Mouse (Mus musculus): Measurements from ENCODE around the gene Madcam1. TPM values are rescaled to one million over a fixed set of nuclear protein-coding genes. Genes with fewer than 3 reads are reported as not detected.

Madcam1 gene
- polyA plus RNA-seq, 1 experiment from 2014 or later, result 1.4 TPM

GRCm38 (mm10) chr10:79704065-79704969 is 40.0 kb downstream of the Madcam1 start, which contains the start of gene Bsg:
Bsg (plus strand) TSS chr10:79704491.
- peak within 1 kb of the TSS; percentile 88 for H3K27ac ChIP-seq
- peak within 1 kb of the TSS; percentile 91 for H3K9ac ChIP-seq
- no peaks in the 10 kb centered on the region for H3K27me3 ChIP-seq
- H3K9me3 ChIP-seq (replicated peaks), result no peaks in the 10 kb centered on the region
- H3K4me1 ChIP-seq (replicated peaks), result peaks cover 62% of the 10 kb centered on the region
- peak within 1 kb of the TSS; percentile 66 for H3K4me2 ChIP-seq
- peak; percentile 96 for ATAC-seq (replicated peaks; ENCODE audit: insufficient number of reproducible peaks, insufficient read depth, low FRiP score, low read depth)
- H3K4me3 ChIP-seq, result peak within 1 kb of the TSS; percentile 86
- 0 out of 2 replicates have a peak, but pooled peaks cover 7% of the 10 kb centered on the region for H3K36me3 ChIP-seq
- WGBS, result under 1% methylated on average over 60 of the region's 65 CpGs

- H3K4me1 ChIP-seq (replicated peaks), result peaks cover 68% of the 10 kb centered on the region
- H3K9me3 ChIP-seq (replicated peaks), result no peaks in the 10 kb centered on the region
- WGBS, result under 1% methylated on average over 10 of the region's 10 CpGs
Measured at GRCm38 (mm10) chr10:79704970-79705360, 40.6 kb downstream of the Madcam1 start.

GRCm38 (mm10) chr10:79705951-79706350 is 41.6 kb downstream of the Madcam1 start:
- ATAC-seq (replicated peaks; ENCODE audit: insufficient number of reproducible peaks, insufficient read depth, low FRiP score, low read depth), result no peak
- 51% methylated on average over 5 of the region's 5 CpGs for WGBS
- Histone ChIP-seq H3K4me1 (replicated peaks) (peaks cover 65% of the 10 kb centered on the region), H3K4me2 (peak overlapping the region; percentile 66), H3K27me3 (no peaks in the 10 kb centered on the region), H3K9me3 (replicated peaks) (no peaks in the 10 kb centered on the region), H3K27ac (peak overlapping the region; percentile 52), H3K4me3 (peak overlapping the region; percentile 86), H3K9ac (peak overlapping the region; percentile 91), H3K36me3 (peaks cover 22% of the 10 kb centered on the region)

More at GRCm38 (mm10) chr10:79704970-79705360, 40.6 kb downstream of the Madcam1 start:
- Histone ChIP-seq H3K9ac (peak overlapping the region; percentile 91), H3K4me3 (peak overlapping the region; percentile 86), H3K27me3 (no peaks in the 10 kb centered on the region), H3K27ac (peak overlapping the region; percentile 88), H3K4me2 (peak overlapping the region; percentile 66), H3K36me3 (peaks cover 12% of the 10 kb centered on the region)
- no peak for ATAC-seq (replicated peaks; ENCODE audit: insufficient number of reproducible peaks, insufficient read depth, low FRiP score, low read depth)

GRCm38 (mm10) chr10:79706406-79707094 is 42.2 kb downstream of the Madcam1 start:
- H3K4me2 ChIP-seq, result peak overlapping the region; percentile 66
- 61% methylated on average over 5 of the region's 5 CpGs for WGBS
- peak overlapping the region; percentile 52 for H3K27ac ChIP-seq
- H3K4me3 ChIP-seq, result peak overlapping the region; percentile 86
- H3K9me3 ChIP-seq (replicated peaks), result no peaks in the 10 kb centered on the region
- peaks cover 28% of the 10 kb centered on the region for H3K36me3 ChIP-seq
- no peak for ATAC-seq (replicated peaks; ENCODE audit: insufficient number of reproducible peaks, insufficient read depth, low FRiP score, low read depth)
- no peaks in the 10 kb centered on the region for H3K27me3 ChIP-seq
- H3K9ac ChIP-seq, result peak overlapping the region; percentile 91
- H3K4me1 ChIP-seq (replicated peaks), result peaks cover 59% of the 10 kb centered on the region

GRCm38 (mm10) chr10:79707162-79707561 is 42.8 kb downstream of the Madcam1 start:
- no peaks in the 10 kb centered on the region for H3K27me3 ChIP-seq
- ATAC-seq (replicated peaks; ENCODE audit: insufficient number of reproducible peaks, insufficient read depth, low FRiP score, low read depth), result no peak
- H3K27ac ChIP-seq, result peak overlapping the region; percentile 52
- H3K36me3 ChIP-seq, result peaks cover 32% of the 10 kb centered on the region
- 0 out of 2 replicates have a peak overlapping the region, but pooled peaks have one; percentile 1 for H3K9ac ChIP-seq
- H3K4me3 ChIP-seq, result no peak overlapping the region
- peaks cover 54% of the 10 kb centered on the region for H3K4me1 ChIP-seq (replicated peaks)
- 68% methylated on average over 1 of the region's 1 CpGs for WGBS
- peak overlapping the region; percentile 66 for H3K4me2 ChIP-seq
- H3K9me3 ChIP-seq (replicated peaks), result no peaks in the 10 kb centered on the region

- Histone ChIP-seq H3K27ac (no peak overlapping the region), H3K4me2 (0 out of 2 replicates have a peak overlapping the region, but pooled peaks have one; percentile 66), H3K4me1 (replicated peaks) (peaks cover 57% of the 10 kb centered on the region), H3K4me3 (no peak overlapping the region), H3K27me3 (no peaks in the 10 kb centered on the region), H3K9me3 (replicated peaks) (no peaks in the 10 kb centered on the region), H3K36me3 (peaks cover 32% of the 10 kb centered on the region), H3K9ac (no peak overlapping the region)
- ATAC-seq (replicated peaks; ENCODE audit: insufficient number of reproducible peaks, insufficient read depth, low FRiP score, low read depth), result no peak
- WGBS, result 42% methylated on average over 4 of the region's 4 CpGs
Measured at GRCm38 (mm10) chr10:79707759-79708158, 43.4 kb downstream of the Madcam1 start.

- peaks cover 32% of the 10 kb centered on the region for H3K36me3 ChIP-seq
- peaks cover 58% of the 10 kb centered on the region for H3K4me1 ChIP-seq (replicated peaks)
- no peak overlapping the region for H3K4me3 ChIP-seq
- no peaks in the 10 kb centered on the region for H3K27me3 ChIP-seq
- WGBS, result 65% methylated on average over 21 of the region's 21 CpGs
- no peaks in the 10 kb centered on the region for H3K9me3 ChIP-seq (replicated peaks)
- H3K27ac ChIP-seq, result peak overlapping the region; percentile 62
- H3K4me2 ChIP-seq, result peak overlapping the region; percentile 38
- no peak for ATAC-seq (replicated peaks; ENCODE audit: insufficient number of reproducible peaks, insufficient read depth, low FRiP score, low read depth)
- no peak overlapping the region for H3K9ac ChIP-seq
Measured at GRCm38 (mm10) chr10:79708668-79709067, 44.3 kb downstream of the Madcam1 start.

GRCm38 (mm10) chr10:79709307-79709706 is 44.9 kb downstream of the Madcam1 start:
- H3K9ac ChIP-seq, result no peak overlapping the region; the same call in 1 of the 2 replicates
- H3K4me2 ChIP-seq, result peak overlapping the region; percentile 38
- peaks cover 56% of the 10 kb centered on the region for H3K4me1 ChIP-seq (replicated peaks)

GRCm38 (mm10) chr10:79712029-79712428 is 47.7 kb downstream of the Madcam1 start:
- no peak overlapping the region for H3K4me2 ChIP-seq
- WGBS, result 87% methylated on average over 1 of the region's 1 CpGs

More at GRCm38 (mm10) chr10:79709307-79709706, 44.9 kb downstream of the Madcam1 start:
- no peak overlapping the region for H3K4me3 ChIP-seq
- WGBS, result 26% methylated on average over 7 of the region's 7 CpGs
- H3K27me3 ChIP-seq, result no peaks in the 10 kb centered on the region
- peak; percentile 33 for ATAC-seq (replicated peaks; ENCODE audit: insufficient number of reproducible peaks, insufficient read depth, low FRiP score, low read depth)
- H3K36me3 ChIP-seq, result peaks cover 32% of the 10 kb centered on the region
- H3K27ac ChIP-seq, result peak overlapping the region; percentile 62
- H3K9me3 ChIP-seq (replicated peaks), result no peaks in the 10 kb centered on the region

GRCm38 (mm10) chr10:79712499-79713126 is 48.3 kb downstream of the Madcam1 start:
- no peaks in the 10 kb centered on the region for H3K9me3 ChIP-seq (replicated peaks)
- WGBS, result 9% methylated on average over 6 of the region's 6 CpGs
- ATAC-seq (replicated peaks; ENCODE audit: insufficient number of reproducible peaks, insufficient read depth, low FRiP score, low read depth), result peak; percentile 16; the same call in 1 of the 2 replicates
- H3K4me2 ChIP-seq, result no peak overlapping the region
- H3K27me3 ChIP-seq, result peaks cover 33% of the 10 kb centered on the region
- no peak overlapping the region for H3K27ac ChIP-seq
- no peak overlapping the region for H3K4me3 ChIP-seq
- peaks cover 27% of the 10 kb centered on the region for H3K36me3 ChIP-seq
- H3K4me1 ChIP-seq (replicated peaks), result peaks cover 47% of the 10 kb centered on the region
- no peak overlapping the region for H3K9ac ChIP-seq

More at GRCm38 (mm10) chr10:79712029-79712428, 47.7 kb downstream of the Madcam1 start:
- ATAC-seq (replicated peaks; ENCODE audit: insufficient number of reproducible peaks, insufficient read depth, low FRiP score, low read depth), result no peak
- peaks cover 32% of the 10 kb centered on the region for H3K36me3 ChIP-seq
- peaks cover 27% of the 10 kb centered on the region for H3K27me3 ChIP-seq
- H3K9me3 ChIP-seq (replicated peaks), result no peaks in the 10 kb centered on the region
- no peak overlapping the region for H3K27ac ChIP-seq
- H3K4me1 ChIP-seq (replicated peaks), result peaks cover 47% of the 10 kb centered on the region
- no peak overlapping the region for H3K9ac ChIP-seq
- no peak overlapping the region for H3K4me3 ChIP-seq

GRCm38 (mm10) chr10:79713163-79713562 is 48.8 kb downstream of the Madcam1 start:
- Histone ChIP-seq H3K4me1 (replicated peaks) (peaks cover 45% of the 10 kb centered on the region), H3K27ac (no peak overlapping the region), H3K4me3 (no peak overlapping the region), H3K36me3 (peaks cover 26% of the 10 kb centered on the region), H3K4me2 (no peak overlapping the region), H3K27me3 (peaks cover 38% of the 10 kb centered on the region), H3K9ac (no peak overlapping the region), H3K9me3 (replicated peaks) (no peaks in the 10 kb centered on the region)
- WGBS, result 27% methylated on average over 1 of the region's 1 CpGs
- ATAC-seq (replicated peaks; ENCODE audit: insufficient number of reproducible peaks, insufficient read depth, low FRiP score, low read depth), result no peak

Measured in heart, embryonic 15.5 days (tissue).